Mouse (Mus musculus): ENCODE measurements around the gene Slc15a5. TPM values are rescaled to one million over a fixed set of nuclear protein-coding genes. Genes with fewer than 3 reads are reported as not detected.
"Not testable (repeated sequence)": the region's sequence is repeated elsewhere in the genome, so short reads cannot be mapped to it uniquely, and the experiment has no call there.

The Slc15a5 gene
- total RNA-seq (2021), result 10 to 100 TPM in 1 of 2 experiments, 1 to 10 TPM in 1; 3.9 to 11.0 TPM
- long read RNA-seq, experiment 1, partial matches to known transcripts, result 0 of 7 reads
- long read RNA-seq, experiment 1, other reads (novel, unspliced or antisense), result 6 of 7 reads
- long read RNA-seq, experiment 2, result 0 reads

- no peak for DNase-seq (ENCODE audit: low spot score in 2 of 2)
Measured at GRCm38 (mm10) chr6:138079816-138080215, at the start of gene Slc15a5. Gene Slc15a5 (minus strand): TSS chr6:138079916.

GRCm38 (mm10) chr6:138128392-138129335, 48.9 kb upstream of the Slc15a5 start:
- no peak for DNase-seq (ENCODE audit: low spot score in 2 of 2)

- DNase-seq (ENCODE audit: low spot score in 2 of 2), result no peak
Measured at GRCm38 (mm10) chr6:138117496-138117895, 37.8 kb upstream of the Slc15a5 start.

- no peak for DNase-seq (ENCODE audit: low spot score in 2 of 2)
Measured at GRCm38 (mm10) chr6:138104559-138104958, 24.8 kb upstream of the Slc15a5 start.

GRCm38 (mm10) chr6:138102940-138103339, 23.2 kb upstream of the Slc15a5 start:
- no peak for DNase-seq (ENCODE audit: low spot score in 2 of 2)

- DNase-seq (ENCODE audit: low spot score in 2 of 2), result no peak
Measured at GRCm38 (mm10) chr6:138101843-138102242, 22.1 kb upstream of the Slc15a5 start.

GRCm38 (mm10) chr6:138099646-138100045, 19.9 kb upstream of the Slc15a5 start:
- DNase-seq (ENCODE audit: low spot score in 2 of 2), result no peak

- no peak for DNase-seq (ENCODE audit: low spot score in 2 of 2)
Measured at GRCm38 (mm10) chr6:138095060-138095459, 15.3 kb upstream of the Slc15a5 start.

GRCm38 (mm10) chr6:138092432-138092831, 12.7 kb upstream of the Slc15a5 start:
- no peak for DNase-seq (ENCODE audit: low spot score in 2 of 2)

GRCm38 (mm10) chr6:138089084-138089483, 9.4 kb upstream of the Slc15a5 start:
- no peak for DNase-seq (ENCODE audit: low spot score in 2 of 2)

- DNase-seq (ENCODE audit: low spot score in 2 of 2), result not testable (repeated sequence)
Measured at GRCm38 (mm10) chr6:138086421-138086820, 6.7 kb upstream of the Slc15a5 start.

- DNase-seq (ENCODE audit: low spot score in 2 of 2), result no peak
Measured at GRCm38 (mm10) chr6:138080778-138081549, 1.2 kb upstream of the Slc15a5 start.

- DNase-seq (ENCODE audit: low spot score in 2 of 2), result no peak
Measured at GRCm38 (mm10) chr6:138077681-138078439, 1.9 kb downstream of the Slc15a5 start.

- DNase-seq (ENCODE audit: low spot score in 2 of 2), result no peak
Measured at GRCm38 (mm10) chr6:138075723-138076122, 4.0 kb downstream of the Slc15a5 start.

GRCm38 (mm10) chr6:138073540-138073939, 6.2 kb downstream of the Slc15a5 start:
- DNase-seq (ENCODE audit: low spot score in 2 of 2), result no peak

- DNase-seq (ENCODE audit: low spot score in 2 of 2), result no peak
Measured at GRCm38 (mm10) chr6:138072963-138073339, 6.8 kb downstream of the Slc15a5 start.

- peak in 1 of 2 experiments; percentile 9 for DNase-seq (ENCODE audit: low spot score in 2 of 2)
Measured at GRCm38 (mm10) chr6:138072110-138072962, 7.4 kb downstream of the Slc15a5 start.

GRCm38 (mm10) chr6:138071505-138072107, 8.1 kb downstream of the Slc15a5 start:
- DNase-seq (ENCODE audit: low spot score in 2 of 2), result no peak

GRCm38 (mm10) chr6:138070720-138071504, 8.8 kb downstream of the Slc15a5 start:
- DNase-seq (ENCODE audit: low spot score in 2 of 2), result no peak
